Mouse (Mus musculus) lung, adult 2 months (tissue): Measurements from ENCODE around the gene Gm49396. TPM values are rescaled to one million over a fixed set of nuclear protein-coding genes. Genes with fewer than 3 reads are reported as not detected.

Experiments used
- DNase-seq: peaks from one replicate; pipeline ENCODE4 v3.0.0; 2022
- H3K4me1 ChIP-seq: fragments of 200-500 bp; 2 replicates; pipeline ENCODE4 v1.6.1; 2011; ENCODE audit warnings: low read length; ENCODE audit not compliant: control insufficient read depth, insufficient read depth
- H3K4me3 ChIP-seq: fragments of 200-500 bp; replicated peaks from 2 replicates; pipeline ENCODE3; 2011; ENCODE audit warnings: low read depth, mild to moderate bottlenecking, control low read depth, low read length; ENCODE audit errors: extremely low read depth
- CTCF ChIP-seq: fragments of 200-500 bp; IDR thresholded peaks from 2 replicates; pipeline ENCODE4 v1.5.1; 2011; ENCODE audit warnings: mild to moderate bottlenecking, low read length, control low read depth; ENCODE audit not compliant: insufficient read depth
- POLR2A ChIP-seq: fragments of 200-500 bp; IDR thresholded peaks from 2 replicates; pipeline ENCODE4 v1.6.1; 2011; ENCODE audit warnings: low read depth, mild to moderate bottlenecking, control low read depth, low read length, borderline replicate concordance; ENCODE audit errors: extremely low read depth
- WGBS: fragments of 180-500 bp; shearing (Covaris S2); methylation state at CpG from one replicate; pipeline ENCODE4 v1.1.7; 2018; 5-methylcytosine and 5-hydroxymethylcytosine counted together
- polyA plus RNA-seq: library from polyadenylated mRNA; depleted of rRNA; stranded (reverse); fragments of >200 nt; gene quantifications from 2 replicates; pipeline ENCODE4 v1.2.3, GENCODE M21; 2012

Gene Gm49396
- polyA plus RNA-seq, 1 experiment = 3.9 TPM

DNA sequence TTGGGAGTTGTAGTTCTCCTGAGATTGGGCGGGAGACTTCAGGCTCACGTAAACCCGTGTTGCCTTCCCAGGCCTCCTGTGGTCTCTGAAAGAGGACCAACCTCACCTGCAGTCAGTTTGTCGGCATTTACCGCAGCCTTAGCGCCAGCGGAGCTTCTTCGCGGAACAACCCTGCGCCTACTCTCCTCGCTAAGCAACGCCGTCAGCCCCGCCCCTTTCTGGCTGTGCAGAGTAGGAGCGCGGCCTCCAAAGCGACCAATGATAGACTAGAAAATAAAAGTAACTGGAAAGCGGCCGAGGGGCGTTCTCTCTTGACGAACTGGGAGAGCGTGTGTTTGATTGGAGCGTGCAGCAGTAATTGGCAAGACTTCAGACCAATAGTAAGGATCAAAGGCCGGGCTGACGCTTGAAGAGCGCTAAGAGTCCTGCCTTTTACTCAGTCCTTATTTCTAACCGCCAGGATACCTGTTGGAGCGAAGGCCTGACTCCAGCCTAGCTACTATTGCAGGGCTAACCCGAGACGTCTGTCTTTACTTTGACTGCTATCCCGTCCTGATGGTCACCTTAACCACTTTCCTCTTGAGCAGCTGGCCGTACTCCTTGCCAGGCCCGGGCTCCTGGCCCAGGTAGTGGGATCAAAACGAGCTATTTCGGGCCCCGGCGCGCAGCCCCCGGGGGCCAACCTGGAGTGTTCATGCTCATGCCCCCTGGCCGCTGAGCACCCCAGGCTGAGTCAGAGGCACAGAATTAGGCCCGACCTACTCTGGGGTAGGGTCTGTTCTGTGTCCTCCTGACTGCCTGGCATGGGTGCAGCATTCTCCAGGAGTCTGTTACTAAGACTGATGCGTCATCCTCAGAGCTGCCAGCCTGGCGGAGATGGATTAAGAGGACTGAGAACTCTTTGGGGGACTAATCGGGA, 10.8 kb upstream of the Gm49396 start, which contains the start of the genes Hspb6 and Proser3:
Gene Hspb6, plus strand, starts transcription at position 77 of the 919 bp plus-strand sequence.
Gene Proser3, minus strand, starts transcription at position 198 of the 919 bp plus-strand sequence.
- 0 out of 2 replicates have a peak, but pooled peaks have one; percentile 5 for TF ChIP-seq CTCF
- TF ChIP-seq POLR2A = peak; percentile 93; the same call in 1 of the 2 replicates
- Histone ChIP-seq H3K4me3 (peak within 1 kb of the TSS; percentile 84), H3K4me1 (no peaks in the 10 kb centered on the region)
- peak; percentile 96 for DNase-seq
- under 1% methylated on average over 44 of the region's 44 CpGs for WGBS

- peak overlapping the region; percentile 35 for H3K4me3 ChIP-seq
- DNase-seq = peak; percentile 47
- H3K4me1 ChIP-seq = no peaks in the 10 kb centered on the region
- TF ChIP-seq POLR2A (peak; percentile 48; the same call in 1 of the 2 replicates), CTCF (no peak)
- 2% methylated on average over 23 of the region's 23 CpGs for WGBS
Measured at GRCm38 (mm10) chr7:30553021-30553589, 10.0 kb upstream of the Gm49396 start.

GRCm38 (mm10) chr7:30553810-30554584, 9.1 kb upstream of the Gm49396 start:
- Histone ChIP-seq H3K4me3 (no peak overlapping the region), H3K4me1 (peaks cover 4% of the 10 kb centered on the region)
- no peak for TF ChIP-seq CTCF
- 81% methylated on average over 22 of the region's 22 CpGs for WGBS
- no peak for DNase-seq

- 93% methylated on average over 18 of the region's 18 CpGs for WGBS
- TF ChIP-seq CTCF (no peak), POLR2A (no peak)
- DNase-seq = no peak
- no peak overlapping the region for H3K4me3 ChIP-seq
- H3K4me1 ChIP-seq = peaks cover 5% of the 10 kb centered on the region
Measured at GRCm38 (mm10) chr7:30556894-30557536, 6.1 kb upstream of the Gm49396 start.

DNA sequence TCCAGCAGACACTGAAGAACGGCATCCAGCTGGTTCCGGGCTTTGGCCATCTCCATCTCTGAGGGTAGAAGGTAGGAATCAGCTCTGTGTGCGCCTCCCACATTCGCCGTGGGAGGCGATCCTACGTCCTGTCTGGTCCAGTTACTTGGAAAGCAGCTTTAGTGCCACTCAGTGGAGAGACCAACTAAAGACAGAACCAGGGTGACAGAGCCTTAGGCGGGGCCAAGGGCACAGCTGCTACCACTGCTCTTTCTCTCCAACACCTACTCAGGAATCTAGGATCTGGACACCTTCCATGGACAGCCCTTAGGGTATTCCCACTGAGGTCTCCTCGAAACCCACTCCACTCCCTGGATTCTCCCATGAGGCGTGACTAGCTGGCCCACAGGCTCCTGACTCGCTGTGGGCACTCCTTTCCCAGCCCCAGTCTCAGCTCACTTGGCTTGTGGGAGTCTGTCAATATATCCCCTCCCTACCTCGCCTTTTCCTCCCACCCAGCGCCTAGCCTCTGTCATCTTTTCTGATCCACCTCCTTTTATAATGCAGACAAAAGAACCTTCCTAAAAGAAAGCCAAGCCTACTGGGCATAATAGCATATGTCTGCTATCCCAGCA, 5.1 kb upstream of the Gm49396 start:
- TF ChIP-seq POLR2A (no peak), CTCF (no peak)
- Histone ChIP-seq H3K4me1 (peaks cover 5% of the 10 kb centered on the region), H3K4me3 (no peak overlapping the region)
- WGBS = 81% methylated on average over 13 of the region's 13 CpGs
- DNase-seq = no peak

DNA sequence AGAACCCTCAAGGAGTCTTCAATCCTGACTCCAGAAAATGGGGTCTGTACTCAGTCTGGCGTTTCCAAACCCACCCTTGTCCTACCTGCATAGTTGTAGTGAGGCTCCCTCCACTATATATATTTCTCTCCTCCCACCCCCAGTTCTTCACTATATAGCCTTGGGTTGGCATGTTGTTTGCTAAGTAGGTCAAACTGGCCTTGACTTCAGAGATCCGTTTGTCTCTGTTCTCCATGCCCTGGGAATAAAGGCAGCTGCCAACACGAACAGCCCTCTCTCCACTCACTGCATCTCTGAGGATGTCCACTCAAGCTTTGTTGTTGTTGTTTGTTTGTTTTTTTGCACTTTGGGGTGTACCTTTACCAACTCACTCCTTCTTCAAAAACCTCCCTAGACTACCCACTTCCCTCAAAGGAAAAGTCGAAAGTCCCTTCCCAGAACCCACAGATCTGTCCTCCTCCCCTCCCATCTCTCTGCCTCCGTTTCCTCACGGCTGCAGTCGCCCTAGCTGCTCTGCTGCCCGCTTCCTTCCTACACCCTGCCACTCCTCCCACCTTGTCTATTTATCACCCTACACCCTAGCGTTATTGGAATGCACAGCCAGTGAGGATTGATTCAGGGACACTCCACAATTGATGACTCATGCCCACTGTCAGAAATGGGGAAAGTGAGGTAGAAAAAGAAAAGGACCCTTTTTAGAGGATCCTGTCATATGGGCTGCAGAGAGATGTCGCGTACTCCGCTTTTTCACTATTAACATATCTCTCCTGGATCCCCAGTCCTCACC, 4.3 kb upstream of the Gm49396 start:
- 8% methylated on average over 12 of the region's 12 CpGs for WGBS
- DNase-seq = no peak
- TF ChIP-seq POLR2A (no peak), CTCF (no peak)
- H3K4me1 ChIP-seq = peaks cover 6% of the 10 kb centered on the region
- peak overlapping the region; percentile 68 for H3K4me3 ChIP-seq

DNA sequence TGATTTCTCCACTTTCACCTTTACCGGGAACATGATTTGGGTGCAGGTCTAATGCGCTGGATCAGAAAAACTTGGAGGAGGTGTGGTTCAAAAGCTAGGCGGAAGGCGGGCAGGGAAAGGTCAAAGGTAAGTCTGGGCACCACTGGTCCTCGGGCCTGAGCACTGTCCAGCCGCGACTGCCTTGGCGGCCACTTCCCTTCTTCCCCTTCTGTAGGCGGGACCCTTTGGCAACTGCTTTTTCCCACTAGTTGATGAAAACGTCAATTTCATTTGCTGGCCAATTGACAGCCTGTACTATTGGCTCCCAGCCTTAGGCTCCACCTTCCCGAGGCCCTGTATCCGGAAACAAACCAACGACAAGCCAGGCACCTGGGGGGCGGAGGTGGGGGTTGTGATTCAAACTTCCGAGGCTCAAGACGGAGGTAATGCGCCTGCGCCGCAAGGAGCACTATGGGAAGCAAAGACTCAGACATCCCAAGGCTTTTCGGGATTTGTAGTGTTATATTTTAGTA, 3.6 kb upstream of the Gm49396 start, which contains the start of gene Lin37:
Gene Lin37, minus strand, starts transcription at position 396 of the 512 bp plus-strand sequence.
- under 1% methylated on average over 20 of the region's 20 CpGs for WGBS
- DNase-seq = peak; percentile 92
- peaks cover 8% of the 10 kb centered on the region for H3K4me1 ChIP-seq
- TF ChIP-seq POLR2A (peak; percentile 89; the same call in 1 of the 2 replicates), CTCF (no peak)
- H3K4me3 ChIP-seq = peak within 1 kb of the TSS; percentile 68

- 64% methylated on average over 2 of the region's 2 CpGs for WGBS
- peaks cover 8% of the 10 kb centered on the region for H3K4me1 ChIP-seq
- DNase-seq = no peak
- no peak overlapping the region for H3K4me3 ChIP-seq
- TF ChIP-seq POLR2A = no peak
- no peak for TF ChIP-seq CTCF
Measured at GRCm38 (mm10) chr7:30560296-30560695, 2.8 kb upstream of the Gm49396 start.
